Mouse (Mus musculus): ENCODE measurements around the gene Gm5414. TPM values are rescaled to one million over a fixed set of nuclear protein-coding genes. Genes with fewer than 3 reads are reported as not detected.

Gm5414 gene
- polyA plus RNA-seq, 1 experiment = not detected

DNA sequence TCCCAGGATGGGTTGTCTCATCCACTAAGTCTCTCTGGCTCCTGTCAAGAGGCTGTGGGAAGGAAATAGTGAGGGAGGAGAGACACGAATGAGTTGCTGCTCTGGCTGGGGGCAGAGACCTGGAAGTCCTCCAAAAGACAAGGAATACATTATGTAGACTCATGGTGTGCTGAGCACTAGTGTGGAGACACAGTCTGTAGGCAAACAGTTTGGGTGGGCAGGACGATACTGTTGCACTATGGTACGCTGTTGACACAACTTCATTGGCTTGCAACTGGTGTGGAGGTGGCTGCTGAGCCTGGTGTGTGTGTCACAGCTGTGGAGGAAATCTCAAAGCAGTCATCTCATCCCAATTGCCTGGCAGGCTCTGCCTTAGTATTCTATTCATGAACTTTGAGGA, 46.3 kb downstream of the Gm5414 start:
- whole genome bisulfite sequencing = 69% methylated on average over 3 of the region's 3 CpGs
- no peak for TF ChIP-seq CTCF (IDR thresholded peaks at IDR 0.05; ENCODE audit: control insufficient read depth, insufficient read depth, low read length)
- TF ChIP-seq POLR2A (IDR thresholded peaks at IDR 0.05; ENCODE audit: borderline replicate concordance, control insufficient read depth, low read depth, low read length) = no peak
- H3K27ac ChIP-seq (ENCODE audit: control insufficient read depth, insufficient read depth, low read depth, low read length, poor library complexity) = no peak overlapping the region
- no peak overlapping the region for H3K4me3 ChIP-seq (replicated peaks; ENCODE audit: control insufficient read depth, low read depth, low read length)
- H3K4me1 ChIP-seq (ENCODE audit: control insufficient read depth, insufficient read depth, low read length) = no peaks in the 10 kb centered on the region

DNA sequence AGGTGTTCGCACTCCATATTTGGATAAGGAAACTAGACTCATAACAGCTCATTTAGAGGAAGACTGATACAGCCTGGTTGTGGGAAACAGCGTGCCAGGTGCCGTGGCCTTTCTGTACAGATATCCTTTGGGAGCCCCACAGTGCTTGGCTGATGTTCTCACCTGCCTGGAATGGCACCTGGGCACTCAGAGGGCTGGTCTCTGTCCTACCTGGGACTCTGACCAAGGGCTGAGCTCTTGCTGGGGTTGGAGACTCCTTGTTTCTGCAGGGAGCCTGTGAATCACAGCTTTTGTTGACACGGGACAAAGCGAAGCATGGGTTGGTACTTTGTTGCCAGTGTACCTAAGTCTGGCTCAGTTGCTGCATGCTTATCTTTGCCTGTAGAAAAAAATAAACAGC, 52.5 kb downstream of the Gm5414 start:
- 63% methylated on average over 5 of the region's 5 CpGs for WGBS
- Histone ChIP-seq H3K4me1 (ENCODE audit: control insufficient read depth, insufficient read depth, low read length) (no peaks in the 10 kb centered on the region), H3K27ac (ENCODE audit: control insufficient read depth, insufficient read depth, low read depth, low read length, poor library complexity) (no peak overlapping the region), H3K4me3 (replicated peaks; ENCODE audit: control insufficient read depth, low read depth, low read length) (no peak overlapping the region)
- TF ChIP-seq POLR2A (IDR thresholded peaks at IDR 0.05; ENCODE audit: borderline replicate concordance, control insufficient read depth, low read depth, low read length) = no peak
- no peak for TF ChIP-seq CTCF (IDR thresholded peaks at IDR 0.05; ENCODE audit: control insufficient read depth, insufficient read depth, low read length)

Other genes with a start within 250 kb of the Gm5414 start
- 1.3 and 4.3 TPM in 2 replicates for gene Krt7, start 217.1 kb downstream of the Gm5414 start, polyA plus RNA-seq (2011; ENCODE audit: insufficient read depth, insufficient read length, low replicate concordance, missing spikeins)
- not detected in 2 replicates for gene Krt87, start 189.4 kb downstream of the Gm5414 start, polyA plus RNA-seq (2011; ENCODE audit: insufficient read depth, insufficient read length, low replicate concordance, missing spikeins)
- not detected in 2 replicates for gene Krt88, start 180.4 kb downstream of the Gm5414 start, polyA plus RNA-seq (2011; ENCODE audit: insufficient read depth, insufficient read length, low replicate concordance, missing spikeins)
- not detected in 2 replicates for gene Krt81, start 164.4 kb downstream of the Gm5414 start, polyA plus RNA-seq (2011; ENCODE audit: insufficient read depth, insufficient read length, low replicate concordance, missing spikeins)
- 1.6 TPM in 1 of 2 replicates, not detected in the other for gene Krt86, start 154.7 kb downstream of the Gm5414 start, polyA plus RNA-seq (2011; ENCODE audit: insufficient read depth, insufficient read length, low replicate concordance, missing spikeins)
- 2.3 and 4.1 TPM in 2 replicates for gene Krt83, start 136.7 kb downstream of the Gm5414 start, polyA plus RNA-seq (2011; ENCODE audit: insufficient read depth, insufficient read length, low replicate concordance, missing spikeins)
- not detected in 2 replicates for gene Gm49425, start 110.9 kb downstream of the Gm5414 start, polyA plus RNA-seq (2011; ENCODE audit: insufficient read depth, insufficient read length, low replicate concordance, missing spikeins)
- not detected in 2 replicates for gene Krt84, start 95.4 kb downstream of the Gm5414 start, polyA plus RNA-seq (2011; ENCODE audit: insufficient read depth, insufficient read length, low replicate concordance, missing spikeins)
- gene Krt82, start 77.5 kb downstream of the Gm5414 start, polyA plus RNA-seq (2011; ENCODE audit: insufficient read depth, insufficient read length, low replicate concordance, missing spikeins) = not detected in 2 replicates
- gene Krt90, start 65.2 kb downstream of the Gm5414 start, polyA plus RNA-seq (2011; ENCODE audit: insufficient read depth, insufficient read length, low replicate concordance, missing spikeins) = not detected in 2 replicates
- not detected in 2 replicates for gene Krt75, start 54.3 kb downstream of the Gm5414 start, polyA plus RNA-seq (2011; ENCODE audit: insufficient read depth, insufficient read length, low replicate concordance, missing spikeins)
- not detected in 2 replicates for gene Gm5478, start 19.2 kb upstream of the Gm5414 start, polyA plus RNA-seq (2011; ENCODE audit: insufficient read depth, insufficient read length, low replicate concordance, missing spikeins)
- gene Krt6b, start 52.1 kb upstream of the Gm5414 start, polyA plus RNA-seq (2011; ENCODE audit: insufficient read depth, insufficient read length, low replicate concordance, missing spikeins) = not detected in 2 replicates
- not detected in 2 replicates for gene Krt6a, start 66.1 kb upstream of the Gm5414 start, polyA plus RNA-seq (2011; ENCODE audit: insufficient read depth, insufficient read length, low replicate concordance, missing spikeins)
- not detected in 2 replicates for gene Krt5, start 84.7 kb upstream of the Gm5414 start, polyA plus RNA-seq (2011; ENCODE audit: insufficient read depth, insufficient read length, low replicate concordance, missing spikeins)
- gene Krt71, start 114.9 kb upstream of the Gm5414 start, polyA plus RNA-seq (2011; ENCODE audit: insufficient read depth, insufficient read length, low replicate concordance, missing spikeins) = not detected in 2 replicates
- not detected in 2 replicates for gene Krt72, start 158.3 kb upstream of the Gm5414 start, polyA plus RNA-seq (2011; ENCODE audit: insufficient read depth, insufficient read length, low replicate concordance, missing spikeins)
- gene Krt73, start 174.2 kb upstream of the Gm5414 start, polyA plus RNA-seq (2011; ENCODE audit: insufficient read depth, insufficient read length, low replicate concordance, missing spikeins) = not detected in 2 replicates
- not detected in 2 replicates for gene Krt2, start 190.0 kb upstream of the Gm5414 start, polyA plus RNA-seq (2011; ENCODE audit: insufficient read depth, insufficient read length, low replicate concordance, missing spikeins)
- gene Krt1, start 222.6 kb upstream of the Gm5414 start, polyA plus RNA-seq (2011; ENCODE audit: insufficient read depth, insufficient read length, low replicate concordance, missing spikeins) = not detected in 2 replicates
- not detected in 2 replicates for gene Krt77, start 241.5 kb upstream of the Gm5414 start, polyA plus RNA-seq (2011; ENCODE audit: insufficient read depth, insufficient read length, low replicate concordance, missing spikeins)